Mouse (Mus musculus) lung, adult 2 months (tissue): ENCODE measurements around the gene Tnfsf11. TPM values are rescaled to one million over a fixed set of nuclear protein-coding genes. Genes with fewer than 3 reads are reported as not detected.

ENCODE experiments used
- DNase-seq: peaks from one replicate; pipeline ENCODE4 v3.0.0; 2022
- H3K4me1 ChIP-seq: fragments of 200-500 bp; 2 replicates; pipeline ENCODE4 v1.6.1; 2011; ENCODE audit warnings: low read length; ENCODE audit not compliant: control insufficient read depth, insufficient read depth
- H3K4me3 ChIP-seq: fragments of 200-500 bp; replicated peaks from 2 replicates; pipeline ENCODE3; 2011; ENCODE audit warnings: low read depth, mild to moderate bottlenecking, control low read depth, low read length; ENCODE audit errors: extremely low read depth
- CTCF ChIP-seq: fragments of 200-500 bp; IDR thresholded peaks from 2 replicates; pipeline ENCODE4 v1.5.1; 2011; ENCODE audit warnings: mild to moderate bottlenecking, low read length, control low read depth; ENCODE audit not compliant: insufficient read depth
- POLR2A ChIP-seq: fragments of 200-500 bp; IDR thresholded peaks from 2 replicates; pipeline ENCODE4 v1.6.1; 2011; ENCODE audit warnings: low read depth, mild to moderate bottlenecking, control low read depth, low read length, borderline replicate concordance; ENCODE audit errors: extremely low read depth
- WGBS: fragments of 180-500 bp; shearing (Covaris S2); methylation state at CpG from one replicate; pipeline ENCODE4 v1.1.7; 2018; 5-methylcytosine and 5-hydroxymethylcytosine counted together
- polyA plus RNA-seq: library from polyadenylated mRNA; depleted of rRNA; stranded (reverse); fragments of >200 nt; gene quantifications from 2 replicates; pipeline ENCODE4 v1.2.3, GENCODE M21; 2012

Gene Tnfsf11
- polyA plus RNA-seq, 1 experiment = 0.08 TPM

GRCm38 (mm10) chr14:78289912-78290523 lies 17.8 kb downstream of the Tnfsf11 start:
- TF ChIP-seq POLR2A (no peak), CTCF (no peak)
- DNase-seq = no peak
- no peak overlapping the region for H3K4me3 ChIP-seq
- 80% methylated on average over 9 of the region's 9 CpGs for WGBS
- H3K4me1 ChIP-seq = no peaks in the 10 kb centered on the region

DNA sequence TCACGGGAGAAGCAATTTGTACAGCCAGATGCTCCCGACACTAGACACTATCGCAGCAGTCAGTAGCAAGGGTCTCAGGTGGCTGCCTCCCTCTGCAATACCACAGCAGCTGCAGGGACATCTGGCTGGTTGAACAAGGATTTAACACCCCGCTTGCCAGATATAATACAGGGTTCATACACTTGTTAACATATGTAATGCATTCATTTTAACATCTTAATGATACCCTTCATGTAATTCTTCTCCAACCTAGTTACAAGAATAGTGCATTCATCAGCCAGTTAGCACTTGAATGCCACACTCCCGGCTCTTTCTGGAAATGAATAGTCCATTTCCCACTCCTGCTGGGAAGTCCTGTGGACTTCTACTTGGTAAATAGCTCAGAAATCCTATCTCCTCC lies 18.9 kb downstream of the Tnfsf11 start:
- Histone ChIP-seq H3K4me3 (no peak overlapping the region), H3K4me1 (no peaks in the 10 kb centered on the region)
- no peak for DNase-seq
- TF ChIP-seq CTCF = no peak
- TF ChIP-seq POLR2A = no peak
- 56% methylated on average over 5 of the region's 5 CpGs for WGBS

DNA sequence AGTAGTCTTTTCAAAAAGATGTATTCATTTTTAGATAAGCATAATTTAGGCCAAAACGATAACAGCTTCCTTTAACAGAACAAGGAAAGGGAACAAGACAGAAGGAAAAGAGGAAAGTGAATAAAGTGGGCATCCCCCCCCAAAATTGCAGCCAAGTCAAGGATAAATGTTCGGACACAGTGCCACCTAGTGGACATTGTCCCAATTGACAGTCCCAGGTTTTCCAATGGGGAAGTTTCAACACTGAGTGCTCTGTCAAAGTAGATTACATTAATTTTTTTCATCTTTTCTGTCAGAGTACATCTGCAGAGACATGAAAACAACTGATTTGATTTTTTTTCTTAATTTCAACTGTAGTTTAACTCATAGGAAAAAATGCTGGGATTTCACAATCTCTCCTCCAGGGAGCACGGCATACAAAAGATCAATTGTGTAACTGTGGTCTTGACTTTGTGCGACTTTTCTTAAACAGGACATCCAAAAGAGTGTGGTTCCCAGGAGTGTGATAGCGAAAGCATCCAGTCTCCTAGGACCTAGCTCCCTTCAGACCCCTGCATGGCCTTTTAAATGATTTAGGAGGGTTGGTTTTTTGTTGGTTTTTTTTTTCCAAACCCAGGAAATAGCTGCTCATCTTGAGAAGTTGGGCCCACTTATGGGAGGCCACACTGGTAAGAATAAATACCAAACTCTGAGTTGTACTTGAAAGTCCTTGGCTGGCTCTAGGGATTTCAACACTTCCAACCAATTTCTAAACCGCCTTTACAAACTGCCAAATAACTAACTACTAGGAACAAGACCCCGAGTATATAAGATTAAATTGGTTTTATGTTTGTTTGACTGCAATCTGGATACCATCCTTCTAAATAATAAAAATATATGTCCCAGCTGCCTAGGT lies 19.7 kb downstream of the Tnfsf11 start:
- 38% methylated on average over 7 of the region's 7 CpGs for WGBS
- TF ChIP-seq POLR2A (no peak), CTCF (peak; percentile 34; the same call in 1 of the 2 replicates)
- DNase-seq = peak; percentile 35
- Histone ChIP-seq H3K4me1 (no peaks in the 10 kb centered on the region), H3K4me3 (no peak overlapping the region)

- no peaks in the 10 kb centered on the region for H3K4me1 ChIP-seq
- no peak for DNase-seq
- no peak overlapping the region for H3K4me3 ChIP-seq
- no peak for TF ChIP-seq POLR2A
- no peak for TF ChIP-seq CTCF
- WGBS = 66% methylated on average over 5 of the region's 5 CpGs
Measured at GRCm38 (mm10) chr14:78286011-78286548, 21.8 kb downstream of the Tnfsf11 start.

DNA sequence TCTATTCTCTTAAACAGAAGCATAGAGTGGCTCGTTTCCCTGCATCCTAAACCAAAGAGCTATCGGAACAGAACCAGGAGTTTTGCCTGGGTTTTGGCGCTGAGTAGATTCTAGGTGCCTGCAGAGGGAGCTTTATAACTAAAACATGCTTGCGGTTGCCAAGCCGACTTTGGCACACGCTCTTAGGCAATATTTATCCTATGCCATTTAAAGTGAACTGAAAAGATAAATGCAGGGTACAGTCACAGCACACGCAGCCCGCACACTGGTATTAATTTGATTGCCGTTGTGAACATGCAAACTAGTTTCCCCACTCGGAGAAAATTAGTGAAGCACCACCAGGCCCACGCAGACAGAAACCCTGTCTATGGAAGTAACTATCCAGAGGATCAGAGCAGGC lies 25.4 kb downstream of the Tnfsf11 start:
- no peak for TF ChIP-seq CTCF
- no peak for TF ChIP-seq POLR2A
- Histone ChIP-seq H3K4me3 (no peak overlapping the region), H3K4me1 (no peaks in the 10 kb centered on the region)
- 67% methylated on average over 11 of the region's 11 CpGs for WGBS
- DNase-seq = no peak

DNA sequence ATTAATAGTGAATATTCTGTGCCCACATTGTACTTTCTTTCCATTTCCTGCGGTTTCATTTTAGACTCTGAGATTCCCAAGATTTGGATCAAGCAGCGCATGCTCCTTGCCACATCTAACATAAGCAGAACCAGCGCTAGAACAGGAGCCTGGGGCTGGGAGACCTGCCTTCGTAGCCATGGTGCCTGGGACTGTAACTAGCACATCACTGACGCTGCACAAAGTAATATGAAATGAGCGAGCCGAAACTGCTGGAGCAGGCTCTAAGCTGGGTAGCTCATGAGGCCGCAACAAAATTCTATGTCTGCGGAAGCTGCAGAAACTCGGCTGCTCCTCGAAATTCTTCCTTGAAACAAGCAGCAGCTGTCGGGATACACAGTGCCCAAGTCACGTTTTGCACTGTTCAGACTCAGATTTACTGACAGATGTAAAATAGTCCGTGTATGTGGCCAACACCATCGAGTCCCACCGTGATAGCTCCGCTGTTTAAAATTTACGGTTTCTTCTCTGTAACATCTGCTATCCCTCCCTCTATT lies 31.4 kb downstream of the Tnfsf11 start:
- H3K4me1 ChIP-seq = no peaks in the 10 kb centered on the region
- TF ChIP-seq CTCF (no peak), POLR2A (no peak)
- no peak overlapping the region for H3K4me3 ChIP-seq
- DNase-seq = no peak
- WGBS = 67% methylated on average over 18 of the region's 18 CpGs

- no peak overlapping the region for H3K4me3 ChIP-seq
- H3K4me1 ChIP-seq = no peaks in the 10 kb centered on the region
- TF ChIP-seq CTCF = no peak
- DNase-seq = no peak
- WGBS = 92% methylated on average over 5 of the region's 5 CpGs
Measured at GRCm38 (mm10) chr14:78274851-78275250, 33.0 kb downstream of the Tnfsf11 start.

- Histone ChIP-seq H3K4me3 (no peak overlapping the region), H3K4me1 (no peaks in the 10 kb centered on the region)
- 82% methylated on average over 9 of the region's 9 CpGs for WGBS
- TF ChIP-seq POLR2A = no peak
- no peak for TF ChIP-seq CTCF
- DNase-seq = no peak
Measured at GRCm38 (mm10) chr14:78274146-78274545, 33.7 kb downstream of the Tnfsf11 start.

GRCm38 (mm10) chr14:78273571-78273970 lies 34.3 kb downstream of the Tnfsf11 start:
- WGBS = 70% methylated on average over 7 of the region's 7 CpGs
- DNase-seq = peak; percentile 26
- TF ChIP-seq CTCF = peak; percentile 59
- no peak for TF ChIP-seq POLR2A
- Histone ChIP-seq H3K4me3 (no peak overlapping the region), H3K4me1 (no peaks in the 10 kb centered on the region)

GRCm38 (mm10) chr14:78264876-78265275 lies 43.0 kb downstream of the Tnfsf11 start:
- 87% methylated on average over 6 of the region's 6 CpGs for WGBS
- Histone ChIP-seq H3K4me3 (no peak overlapping the region), H3K4me1 (no peaks in the 10 kb centered on the region)
- DNase-seq = no peak
- TF ChIP-seq POLR2A = no peak
- TF ChIP-seq CTCF = no peak
